ENCODE assay signal across 20 mouse cellular contexts in genomic region chr19:10562351-10562750, GRCm38 (mm10). TPM values are rescaled to one million over a fixed set of nuclear protein-coding genes. Genes with fewer than 3 reads are reported as not detected.
DNase-seq lines count a peak whose midpoint lies in the region; ATAC-seq and TF ChIP-seq lines count a peak whose summit lies in the region.
"Had no signal": no experiment of that assay in that cellular context is flagged by ENCODE, and none has a peak within 500 bp of the region (broad histone marks: within the 10 kb centered on the region; RNA-seq: fewer than 3 reads in every experiment).

No protein-coding gene starts in this region.

- TF ChIP-seq EP300 in heart, postnatal 0 days (IDR thresholded peaks at IDR 0.05; ENCODE audit: low read depth): no peak

- H3K9me3 ChIP-seq in heart, postnatal 0 days (replicated peaks; ENCODE audit: control insufficient read depth, low read length): no peaks in the 10 kb centered on the region
- H3K9me3 ChIP-seq in lung, embryonic 16.5 days (ENCODE audit: control insufficient read depth, low read length): no peaks in the 10 kb centered on the region
- H3K9me3 ChIP-seq in liver, embryonic 16.5 days (replicated peaks; ENCODE audit: control insufficient read depth, low read length): no peaks in the 10 kb centered on the region
- H3K9me3 ChIP-seq: embryonic facial prominence, embryonic 12.5 days; limb, embryonic 13.5 days had no signal

- intact Hi-C loops in gastrocnemius, adult 2 months (cut with DNase I): no loop called here
- intact Hi-C loops in gastrocnemius, postnatal 36 days (cut with DNase I): no loop called here

- DNase-seq in gastrocnemius, adult 2 months: no peak
- DNase-seq in gastrocnemius, postnatal 36 days: no peak
- DNase-seq in heart, postnatal 0 days (ENCODE audit: low spot score): no peak
- DNase-seq in heart, postnatal 4 days: no peak
- DNase-seq in lung, postnatal 14 days: no peak
- DNase-seq in cerebellum, postnatal 14 days: no peak
- DNase-seq: cerebellum, adult 11 months; gastrocnemius, postnatal 25 days; kidney, adult 18-20 months; right cerebral cortex, postnatal 25 days had no signal

- peak overlapping the region; percentile 71; the same call in 1 of the 2 replicates for H3K27ac ChIP-seq in gastrocnemius, adult 2 months
- peak overlapping the region; percentile 92 for H3K27ac ChIP-seq in heart, postnatal 0 days (ENCODE audit: low read depth)
- H3K27ac ChIP-seq in lung, embryonic 16.5 days (ENCODE audit: low read length): peak overlapping the region; percentile 78
- H3K27ac ChIP-seq in liver, embryonic 16.5 days (ENCODE audit: low read length): peak overlapping the region; percentile 7; the same call in 1 of the 2 replicates
- H3K27ac ChIP-seq: embryonic facial prominence, embryonic 12.5 days; hindbrain, embryonic 14.5 days; layer of hippocampus, adult 2 months; left cerebral cortex, adult 2 months; limb, embryonic 13.5 days had no signal

- H3K4me3 ChIP-seq in gastrocnemius, adult 2 months: no peak overlapping the region
- no peak overlapping the region for H3K4me3 ChIP-seq in heart, postnatal 0 days (ENCODE audit: low read depth, low read length)
- H3K4me3 ChIP-seq in lung, embryonic 16.5 days (ENCODE audit: low read length): no peak overlapping the region
- H3K4me3 ChIP-seq in liver, embryonic 16.5 days (ENCODE audit: low read depth, low read length): no peak overlapping the region
- H3K4me3 ChIP-seq: embryonic facial prominence, embryonic 12.5 days; layer of hippocampus, adult 2 months; left cerebral cortex, adult 2 months; limb, embryonic 13.5 days had no signal

- no peaks in the 10 kb centered on the region for H3K36me3 ChIP-seq in heart, postnatal 0 days (replicated peaks; ENCODE audit: control insufficient read depth, insufficient read depth, low read length)
- no peaks in the 10 kb centered on the region for H3K36me3 ChIP-seq in lung, embryonic 16.5 days (ENCODE audit: control insufficient read depth, insufficient read depth, low read length)
- H3K36me3 ChIP-seq in liver, embryonic 16.5 days (ENCODE audit: control insufficient read depth, insufficient read depth): no peaks in the 10 kb centered on the region
- H3K36me3 ChIP-seq: embryonic facial prominence, embryonic 12.5 days; limb, embryonic 13.5 days had no signal

- no peak overlapping the region for H3K9ac ChIP-seq in heart, postnatal 0 days (replicated peaks; ENCODE audit: low read depth, low read length)
- H3K9ac ChIP-seq in lung, embryonic 16.5 days (ENCODE audit: low read length): no peak overlapping the region
- H3K9ac ChIP-seq in liver, embryonic 16.5 days (ENCODE audit: low read depth, low read length): no peak overlapping the region
- H3K9ac ChIP-seq: embryonic facial prominence, embryonic 12.5 days; hindbrain, embryonic 14.5 days; limb, embryonic 13.5 days had no signal

- H3K4me2 ChIP-seq in heart, postnatal 0 days (ENCODE audit: low read depth, low read length): no peak overlapping the region
- H3K4me2 ChIP-seq in lung, embryonic 16.5 days (ENCODE audit: low read depth, low read length): no peak overlapping the region
- H3K4me2 ChIP-seq in liver, embryonic 16.5 days (ENCODE audit: low read depth, low read length): no peak overlapping the region
- H3K4me2 ChIP-seq: embryonic facial prominence, embryonic 12.5 days; hindbrain, embryonic 14.5 days; limb, embryonic 13.5 days had no signal

- TF ChIP-seq CTCF in gastrocnemius, adult 2 months (IDR thresholded peaks at IDR 0.05): no peak
- no peak for TF ChIP-seq CTCF in heart, postnatal 0 days (IDR thresholded peaks at IDR 0.05; ENCODE audit: low read depth)

- 65% methylated on average over 5 of the region's 5 CpGs for WGBS in heart, postnatal 0 days
- 63% methylated on average over 5 of the region's 5 CpGs for WGBS in lung, embryonic 16.5 days
- WGBS in liver, embryonic 16.5 days (ENCODE audit: insufficient replicate concordance): 52% methylated on average over 5 of the region's 5 CpGs

- ATAC-seq in heart, postnatal 0 days (ENCODE audit: insufficient read depth, low read depth): no peak
- ATAC-seq in lung, embryonic 16.5 days (ENCODE audit: low read depth): no peak
- no peak for ATAC-seq in liver, embryonic 16.5 days (ENCODE audit: low read depth)
- ATAC-seq: activated CD4-positive, CD25-positive, alpha-beta regulatory T cell, adult 4 months; midbrain, embryonic 16.5 days had no signal

- H3K27me3 ChIP-seq in heart, postnatal 0 days (ENCODE audit: control insufficient read depth, insufficient read depth, low read length): no peaks in the 10 kb centered on the region
- H3K27me3 ChIP-seq in lung, embryonic 16.5 days (ENCODE audit: control insufficient read depth, insufficient read depth, low read depth, low read length): no peaks in the 10 kb centered on the region
- H3K27me3 ChIP-seq in liver, embryonic 16.5 days (ENCODE audit: control insufficient read depth, insufficient read depth, low read depth, low read length): no peaks in the 10 kb centered on the region
- H3K27me3 ChIP-seq: CH12.LX; embryonic facial prominence, embryonic 12.5 days; limb, embryonic 13.5 days had no signal

- H3K4me1 ChIP-seq in heart, postnatal 0 days (ENCODE audit: control insufficient read depth, insufficient read depth): peaks cover 10% of the 10 kb centered on the region; the same call in 1 of the 2 replicates
- no peaks in the 10 kb centered on the region; the same call in 1 of the 2 replicates for H3K4me1 ChIP-seq in lung, embryonic 16.5 days (replicated peaks; ENCODE audit: control insufficient read depth, insufficient read depth, low read length)
- no peaks in the 10 kb centered on the region for H3K4me1 ChIP-seq in liver, embryonic 16.5 days (ENCODE audit: control insufficient read depth, low read depth, low read length)
- H3K4me1 ChIP-seq: embryonic facial prominence, embryonic 12.5 days; limb, embryonic 13.5 days had no signal

RNA-seq across cellular contexts. Expression of gene Tmem216, which starts 6.3 kb away (rescaled TPM):
- total RNA-seq in gastrocnemius, adult 2 months (2021): 1 to 10 TPM; 2.1 to 3.3 TPM
- 1 to 10 TPM; 1.8 to 2.7 TPM for total RNA-seq in gastrocnemius, postnatal 36 days (2021)
- total RNA-seq in heart, postnatal 0 days (2014; rRNA removed; ENCODE audit: low replicate concordance): 10.2 and 12.9 TPM in 2 replicates
- 12.7 and 13.2 TPM in 2 replicates for polyA plus RNA-seq in heart, postnatal 0 days (2015; fragmentation: Nextera tagmentation; extraction: Ambion mirVana)
- total RNA-seq in heart, postnatal 4 days (2021): 1 to 10 TPM; 5.8 to 6.2 TPM
- 39.8 and 41.6 TPM in 2 replicates for polyA plus RNA-seq in lung, embryonic 16.5 days (2015; fragmentation: Nextera tagmentation; extraction: Ambion mirVana)
- polyA plus RNA-seq in liver, embryonic 16.5 days (2015; fragmentation: Nextera tagmentation; extraction: Ambion mirVana): 9.7 and 9.9 TPM in 2 replicates

RNA-seq across cellular contexts. Expression of gene Cyb561a3, which starts 14.6 kb away (rescaled TPM):
- total RNA-seq in gastrocnemius, adult 2 months (2021): 1 to 10 TPM; 6.3 to 6.4 TPM
- total RNA-seq in gastrocnemius, postnatal 36 days (2021): 1 to 10 TPM; 5.4 to 5.8 TPM
- total RNA-seq in heart, postnatal 0 days (2014; rRNA removed; ENCODE audit: low replicate concordance): 11.9 and 22.7 TPM in 2 replicates
- 13.7 and 15.5 TPM in 2 replicates for polyA plus RNA-seq in heart, postnatal 0 days (2015; fragmentation: Nextera tagmentation; extraction: Ambion mirVana)
- total RNA-seq in heart, postnatal 4 days (2021): 10 to 100 TPM in 1 of 2 experiments, 1 to 10 TPM in 1; 8.1 to 11.3 TPM
- 23.6 and 25.2 TPM in 2 replicates for polyA plus RNA-seq in lung, embryonic 16.5 days (2015; fragmentation: Nextera tagmentation; extraction: Ambion mirVana)
- polyA plus RNA-seq in liver, embryonic 16.5 days (2015; fragmentation: Nextera tagmentation; extraction: Ambion mirVana): 17.0 and 19.6 TPM in 2 replicates

RNA-seq across cellular contexts. Expression of gene Tmem138, which starts 14.8 kb away (rescaled TPM):
- total RNA-seq in gastrocnemius, adult 2 months (2021): 1 to 10 TPM; 1.5 TPM
- total RNA-seq in gastrocnemius, postnatal 36 days (2021): under 1 TPM; 0.71 to 0.94 TPM
- 6.7 and 8.1 TPM in 2 replicates for total RNA-seq in heart, postnatal 0 days (2014; rRNA removed; ENCODE audit: low replicate concordance)
- 11.9 and 12.1 TPM in 2 replicates for polyA plus RNA-seq in heart, postnatal 0 days (2015; fragmentation: Nextera tagmentation; extraction: Ambion mirVana)
- 1 to 10 TPM; 6.1 to 7.7 TPM for total RNA-seq in heart, postnatal 4 days (2021)
- 46.5 and 47.1 TPM in 2 replicates for polyA plus RNA-seq in lung, embryonic 16.5 days (2015; fragmentation: Nextera tagmentation; extraction: Ambion mirVana)
- polyA plus RNA-seq in liver, embryonic 16.5 days (2015; fragmentation: Nextera tagmentation; extraction: Ambion mirVana): 10.5 and 10.6 TPM in 2 replicates

RNA-seq across cellular contexts. Expression of gene Sdhaf2, which starts 36.4 kb away (rescaled TPM):
- 10 to 100 TPM; 42.4 to 62.9 TPM for total RNA-seq in gastrocnemius, adult 2 months (2021)
- 10 to 100 TPM; 49.3 to 49.6 TPM for total RNA-seq in gastrocnemius, postnatal 36 days (2021)
- total RNA-seq in heart, postnatal 0 days (2014; rRNA removed; ENCODE audit: low replicate concordance): 50.6 and 66.2 TPM in 2 replicates
- polyA plus RNA-seq in heart, postnatal 0 days (2015; fragmentation: Nextera tagmentation; extraction: Ambion mirVana): 56.1 and 56.9 TPM in 2 replicates
- 10 to 100 TPM; 54.2 to 56.5 TPM for total RNA-seq in heart, postnatal 4 days (2021)
- 53.4 and 55.3 TPM in 2 replicates for polyA plus RNA-seq in lung, embryonic 16.5 days (2015; fragmentation: Nextera tagmentation; extraction: Ambion mirVana)
- 23.2 and 28.3 TPM in 2 replicates for polyA plus RNA-seq in liver, embryonic 16.5 days (2015; fragmentation: Nextera tagmentation; extraction: Ambion mirVana)

RNA-seq across cellular contexts. Expression of gene Cpsf7, which starts 37.3 kb away (rescaled TPM):
- total RNA-seq in gastrocnemius, adult 2 months (2021): 10 to 100 TPM; 20.3 to 21.7 TPM
- 10 to 100 TPM; 15.7 to 19.1 TPM for total RNA-seq in gastrocnemius, postnatal 36 days (2021)
- 18.4 and 51.4 TPM in 2 replicates for total RNA-seq in heart, postnatal 0 days (2014; rRNA removed; ENCODE audit: low replicate concordance)
- 14.2 and 14.8 TPM in 2 replicates for polyA plus RNA-seq in heart, postnatal 0 days (2015; fragmentation: Nextera tagmentation; extraction: Ambion mirVana)
- total RNA-seq in heart, postnatal 4 days (2021): 10 to 100 TPM; 50.0 to 52.9 TPM
- polyA plus RNA-seq in lung, embryonic 16.5 days (2015; fragmentation: Nextera tagmentation; extraction: Ambion mirVana): 41.7 and 47.6 TPM in 2 replicates
- polyA plus RNA-seq in liver, embryonic 16.5 days (2015; fragmentation: Nextera tagmentation; extraction: Ambion mirVana): 11.7 and 14.0 TPM in 2 replicates

Comparison
In these comparisons a context has a peak if more than half of its experiments do, and no peak if none do; other contexts are left out.
1. H3K27ac ChIP-seq: peak in every context shown above with its lines; median percentile 92 in heart, postnatal 0 days; 78 in lung, embryonic 16.5 days; 71 in gastrocnemius, adult 2 months; 7 in liver, embryonic 16.5 days.